Mouse (Mus musculus): Measurements from ENCODE around the gene Tspan18. TPM values are rescaled to one million over a fixed set of nuclear protein-coding genes. Genes with fewer than 3 reads are reported as not detected.

Tspan18 gene
- polyA plus RNA-seq, 1 experiment from 2014 or later = 20.7 TPM

- no peaks in the 10 kb centered on the region for H3K9me3 ChIP-seq
- H3K4me1 ChIP-seq = peaks cover 46% of the 10 kb centered on the region
- peaks cover 16% of the 10 kb centered on the region; the same call in 1 of the 2 replicates for H3K27me3 ChIP-seq (replicated peaks; ENCODE audit: low read depth, poor library complexity, severe bottlenecking)
- DNase-seq (ENCODE audit: low spot score) = no peak
- H3K36me3 ChIP-seq (replicated peaks) = peaks cover 21% of the 10 kb centered on the region; the same call in 1 of the 2 replicates
- 0 out of 2 replicates have a peak overlapping the region, but pooled peaks have one; percentile 3 for H3K27ac ChIP-seq (replicated peaks)
- WGBS = 90% methylated on average over 7 of the region's 7 CpGs
- H3K4me3 ChIP-seq = no peak overlapping the region
Measured at GRCm38 (mm10) chr2:93218353-93218990, 115.8 kb downstream of the Tspan18 start.

DNA sequence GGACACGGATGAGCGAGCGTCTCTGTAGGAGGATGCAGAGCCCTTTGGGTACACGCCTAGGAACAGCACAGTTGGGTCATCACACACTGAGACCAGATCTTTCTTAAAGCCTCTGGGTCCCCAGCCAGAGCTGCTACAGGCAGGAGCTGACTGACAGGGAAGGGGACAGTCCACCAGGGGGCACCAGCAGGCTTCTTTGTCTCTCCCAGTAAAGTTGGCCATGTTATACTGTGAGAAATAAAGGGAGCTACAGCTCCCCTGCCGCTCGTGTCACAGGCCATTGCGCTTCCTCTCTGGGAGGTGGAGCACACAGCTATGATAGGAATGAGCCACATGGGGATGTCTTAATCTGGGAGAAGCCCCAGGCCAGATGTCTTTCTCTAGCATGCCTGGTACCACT, 117.3 kb downstream of the Tspan18 start:
- Histone ChIP-seq H3K27ac (replicated peaks) (peak overlapping the region; percentile 71; the same call in 1 of the 2 replicates), H3K36me3 (replicated peaks) (peaks cover 29% of the 10 kb centered on the region)

DNA sequence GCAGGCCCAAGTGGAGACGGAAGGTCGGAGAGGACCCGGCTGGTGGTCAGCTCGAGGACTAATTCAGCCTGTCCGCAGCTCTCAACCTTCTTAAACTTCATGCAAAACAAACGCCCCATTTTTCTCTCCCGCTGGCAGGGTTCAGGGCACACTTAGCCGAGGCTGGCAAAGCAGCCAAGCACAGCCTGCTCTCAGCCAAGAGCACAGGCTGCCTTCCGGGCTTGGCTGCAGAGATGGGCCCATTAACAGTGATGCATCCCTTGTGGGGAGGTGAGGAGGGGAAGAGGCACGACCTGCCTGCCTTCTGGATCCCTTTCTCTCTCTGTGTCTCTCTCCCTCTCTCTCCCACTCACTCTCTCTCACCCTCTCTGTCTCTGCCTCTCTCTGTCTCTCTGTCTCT, 118.5 kb downstream of the Tspan18 start:
- peaks cover 16% of the 10 kb centered on the region; the same call in 1 of the 2 replicates for H3K27me3 ChIP-seq (replicated peaks; ENCODE audit: low read depth, poor library complexity, severe bottlenecking)
- WGBS = 76% methylated on average over 10 of the region's 10 CpGs

More for the DNA sequence above, 117.3 kb downstream of the Tspan18 start:
- Histone ChIP-seq H3K9me3 (no peaks in the 10 kb centered on the region), H3K4me1 (peaks cover 46% of the 10 kb centered on the region), H3K27me3 (replicated peaks; ENCODE audit: low read depth, poor library complexity, severe bottlenecking) (peaks cover 16% of the 10 kb centered on the region; the same call in 1 of the 2 replicates), H3K4me3 (no peak overlapping the region)
- WGBS = 11% methylated on average over 7 of the region's 7 CpGs
- DNase-seq (ENCODE audit: low spot score) = peak; percentile 91

DNA sequence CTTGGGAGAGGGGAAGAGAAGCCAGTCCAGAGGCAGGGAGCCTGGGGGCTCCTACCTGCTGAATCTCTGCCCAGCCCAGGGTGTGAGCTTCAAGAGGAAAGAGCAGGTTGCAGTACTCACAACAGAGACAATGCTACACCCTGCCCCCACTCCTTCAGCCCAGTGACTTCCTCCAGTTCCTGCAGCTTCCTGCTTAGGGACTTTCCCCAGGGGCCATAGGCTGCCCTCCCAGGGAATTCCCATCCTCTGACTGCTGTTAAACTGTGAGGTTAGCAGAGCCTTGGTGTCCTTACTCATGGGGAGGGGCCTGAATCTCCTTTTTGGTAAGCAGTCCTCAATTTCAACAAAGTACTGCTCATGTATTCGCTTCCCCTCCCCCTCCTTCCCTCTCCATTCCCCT, 120.1 kb downstream of the Tspan18 start:
- Histone ChIP-seq H3K4me3 (no peak overlapping the region), H3K9me3 (no peaks in the 10 kb centered on the region), H3K36me3 (replicated peaks) (peaks cover 35% of the 10 kb centered on the region), H3K4me1 (peaks cover 36% of the 10 kb centered on the region), H3K27ac (replicated peaks) (peak overlapping the region; percentile 31), H3K27me3 (replicated peaks; ENCODE audit: low read depth, poor library complexity, severe bottlenecking) (peaks cover 16% of the 10 kb centered on the region; the same call in 1 of the 2 replicates)
- DNase-seq (ENCODE audit: low spot score) = no peak
- 83% methylated on average over 1 of the region's 1 CpGs for WGBS

More for the DNA sequence above, 118.5 kb downstream of the Tspan18 start:
- H3K27ac ChIP-seq (replicated peaks) = 0 out of 2 replicates have a peak overlapping the region, but pooled peaks have one; percentile 1
- H3K9me3 ChIP-seq = no peaks in the 10 kb centered on the region
- H3K4me3 ChIP-seq = no peak overlapping the region
- H3K36me3 ChIP-seq (replicated peaks) = peaks cover 30% of the 10 kb centered on the region
- H3K4me1 ChIP-seq = peaks cover 45% of the 10 kb centered on the region
- DNase-seq (ENCODE audit: low spot score) = no peak

- Histone ChIP-seq H3K27me3 (replicated peaks; ENCODE audit: low read depth, poor library complexity, severe bottlenecking) (peaks cover 8% of the 10 kb centered on the region; the same call in 1 of the 2 replicates), H3K4me3 (no peak overlapping the region), H3K4me1 (peaks cover 28% of the 10 kb centered on the region), H3K9me3 (no peaks in the 10 kb centered on the region), H3K27ac (replicated peaks) (no peak overlapping the region), H3K36me3 (replicated peaks) (peaks cover 45% of the 10 kb centered on the region)
- 94% methylated on average over 2 of the region's 2 CpGs for WGBS
- no peak for DNase-seq (ENCODE audit: low spot score)
Measured at GRCm38 (mm10) chr2:93212865-93213264, 121.4 kb downstream of the Tspan18 start.

- H3K27me3 ChIP-seq (replicated peaks; ENCODE audit: low read depth, poor library complexity, severe bottlenecking) = peaks cover 8% of the 10 kb centered on the region; the same call in 1 of the 2 replicates
- 82% methylated on average over 2 of the region's 2 CpGs for WGBS
- peaks cover 48% of the 10 kb centered on the region for H3K36me3 ChIP-seq (replicated peaks)
- DNase-seq (ENCODE audit: low spot score) = no peak
- H3K27ac ChIP-seq (replicated peaks) = no peak overlapping the region
- peaks cover 24% of the 10 kb centered on the region for H3K4me1 ChIP-seq
- no peaks in the 10 kb centered on the region for H3K9me3 ChIP-seq
- H3K4me3 ChIP-seq = no peak overlapping the region
Measured at GRCm38 (mm10) chr2:93212386-93212785, 121.9 kb downstream of the Tspan18 start.

- Histone ChIP-seq H3K9me3 (no peaks in the 10 kb centered on the region), H3K4me1 (peaks cover 26% of the 10 kb centered on the region), H3K27ac (replicated peaks) (no peak overlapping the region), H3K36me3 (replicated peaks) (peaks cover 55% of the 10 kb centered on the region), H3K4me3 (no peak overlapping the region), H3K27me3 (replicated peaks; ENCODE audit: low read depth, poor library complexity, severe bottlenecking) (no peaks in the 10 kb centered on the region)
- 81% methylated on average over 1 of the region's 1 CpGs for WGBS
- DNase-seq (ENCODE audit: low spot score) = no peak
Measured at GRCm38 (mm10) chr2:93206126-93206525, 128.2 kb downstream of the Tspan18 start.

GRCm38 (mm10) chr2:93204571-93204970, 129.7 kb downstream of the Tspan18 start:
- Histone ChIP-seq H3K36me3 (replicated peaks) (peaks cover 57% of the 10 kb centered on the region), H3K9me3 (no peaks in the 10 kb centered on the region), H3K4me3 (no peak overlapping the region), H3K27me3 (replicated peaks; ENCODE audit: low read depth, poor library complexity, severe bottlenecking) (no peaks in the 10 kb centered on the region), H3K27ac (replicated peaks) (0 out of 2 replicates have a peak overlapping the region, but pooled peaks have one; percentile 21), H3K4me1 (peaks cover 39% of the 10 kb centered on the region)
- 84% methylated on average over 6 of the region's 6 CpGs for WGBS
- no peak for DNase-seq (ENCODE audit: low spot score)

GRCm38 (mm10) chr2:93203682-93204081, 130.6 kb downstream of the Tspan18 start:
- WGBS = 16% methylated on average over 10 of the region's 10 CpGs
- peaks cover 53% of the 10 kb centered on the region for H3K36me3 ChIP-seq (replicated peaks)
- H3K27me3 ChIP-seq (replicated peaks; ENCODE audit: low read depth, poor library complexity, severe bottlenecking) = no peaks in the 10 kb centered on the region
- H3K27ac ChIP-seq (replicated peaks) = 0 out of 2 replicates have a peak overlapping the region, but pooled peaks have one; percentile 21
- H3K4me3 ChIP-seq = no peak overlapping the region
- no peaks in the 10 kb centered on the region for H3K9me3 ChIP-seq
- peaks cover 48% of the 10 kb centered on the region for H3K4me1 ChIP-seq
- peak; percentile 73 for DNase-seq (ENCODE audit: low spot score)

- Histone ChIP-seq H3K4me3 (no peak overlapping the region), H3K4me1 (peaks cover 51% of the 10 kb centered on the region), H3K36me3 (replicated peaks) (peaks cover 53% of the 10 kb centered on the region), H3K27ac (replicated peaks) (no peak overlapping the region), H3K27me3 (replicated peaks; ENCODE audit: low read depth, poor library complexity, severe bottlenecking) (no peaks in the 10 kb centered on the region), H3K9me3 (no peaks in the 10 kb centered on the region)
- no peak for DNase-seq (ENCODE audit: low spot score)
- WGBS = 52% methylated on average over 1 of the region's 1 CpGs
Measured at GRCm38 (mm10) chr2:93202782-93203181, 131.5 kb downstream of the Tspan18 start.

GRCm38 (mm10) chr2:93201997-93202396, 132.3 kb downstream of the Tspan18 start:
- H3K27me3 ChIP-seq (replicated peaks; ENCODE audit: low read depth, poor library complexity, severe bottlenecking) = no peaks in the 10 kb centered on the region
- peaks cover 51% of the 10 kb centered on the region for H3K4me1 ChIP-seq
- 88% methylated on average over 3 of the region's 3 CpGs for WGBS
- no peak overlapping the region for H3K4me3 ChIP-seq
- H3K36me3 ChIP-seq (replicated peaks) = peaks cover 54% of the 10 kb centered on the region
- H3K9me3 ChIP-seq = no peaks in the 10 kb centered on the region
- DNase-seq (ENCODE audit: low spot score) = no peak
- H3K27ac ChIP-seq (replicated peaks) = no peak overlapping the region

DNA sequence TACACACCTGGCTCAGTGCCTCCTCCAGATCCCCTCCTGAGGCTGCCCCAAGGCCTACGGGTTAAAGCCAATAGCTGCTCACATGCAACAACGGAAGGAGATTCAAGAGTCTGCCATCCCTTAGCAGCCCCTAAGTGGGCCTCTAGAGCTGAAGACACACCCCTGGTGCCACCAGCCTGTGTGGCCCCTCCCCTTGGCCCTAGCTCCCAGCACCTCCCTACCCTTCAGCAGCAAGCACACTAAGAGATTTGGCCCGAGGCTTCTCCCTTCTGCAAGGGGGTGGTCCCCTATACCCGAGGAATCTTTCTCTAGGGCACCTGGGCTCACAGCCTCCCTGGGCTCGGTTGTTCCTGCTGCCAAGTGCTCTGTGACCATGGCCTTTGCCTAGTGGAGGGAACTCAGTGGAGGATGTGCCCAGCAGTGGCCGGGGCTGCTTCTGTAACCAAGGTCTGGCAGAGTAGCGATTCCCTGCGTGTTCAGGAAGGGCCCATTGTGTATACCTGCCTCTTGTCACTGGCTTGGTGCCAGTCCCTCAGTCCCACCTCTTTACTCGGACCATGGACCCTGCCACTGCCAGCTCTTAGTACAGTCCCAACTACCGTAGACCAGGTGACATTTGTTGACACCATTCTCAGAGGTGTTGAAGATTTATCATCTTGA, 133.5 kb downstream of the Tspan18 start:
- Histone ChIP-seq H3K9me3 (no peaks in the 10 kb centered on the region), H3K36me3 (replicated peaks) (peaks cover 58% of the 10 kb centered on the region), H3K27me3 (replicated peaks; ENCODE audit: low read depth, poor library complexity, severe bottlenecking) (no peaks in the 10 kb centered on the region), H3K27ac (replicated peaks) (no peak overlapping the region), H3K4me3 (no peak overlapping the region), H3K4me1 (peaks cover 51% of the 10 kb centered on the region)
- WGBS = 84% methylated on average over 10 of the region's 10 CpGs
- DNase-seq (ENCODE audit: low spot score) = no peak
